Mouse (Mus musculus) neural tube, embryonic 12.5 days (tissue): ENCODE measurements around the gene Pomt2. TPM values are rescaled to one million over a fixed set of nuclear protein-coding genes. Genes with fewer than 3 reads are reported as not detected.

Source experiments
- ATAC-seq: fragments of 200-750 bp; cut with Nextera tagmentation; 2 replicates; pipeline ENCODE4 v1.8.0; 2017; ENCODE audit warnings: low read depth, mild to moderate bottlenecking, moderate TSS enrichment, moderate library complexity; ENCODE audit not compliant: low FRiP score
- H3K27ac ChIP-seq: fragments of 300-500 bp; sonication (generic); 2 replicates; pipeline ENCODE4 v1.5.1; 2016
- H3K27me3 ChIP-seq: fragments of 300-500 bp; sonication (generic); replicated peaks from 2 replicates; pipeline ENCODE4 v1.6.1; 2016; ENCODE audit warnings: mild to moderate bottlenecking
- H3K36me3 ChIP-seq: fragments of 300-500 bp; sonication (generic); 2 replicates; pipeline ENCODE4 v1.6.1; 2016; ENCODE audit warnings: mild to moderate bottlenecking
- H3K4me1 ChIP-seq: fragments of 300-500 bp; sonication (generic); 2 replicates; pipeline ENCODE4 v1.6.1; 2016
- H3K4me2 ChIP-seq: fragments of 300-500 bp; sonication (generic); replicated peaks from 2 replicates; pipeline ENCODE4 v1.6.1; 2016; ENCODE audit warnings: mild to moderate bottlenecking
- H3K4me3 ChIP-seq: fragments of 300-500 bp; sonication (generic); 2 replicates; pipeline ENCODE4 v1.5.1; 2016
- H3K9ac ChIP-seq: fragments of 300-500 bp; sonication (generic); 2 replicates; pipeline ENCODE4 v1.6.1; 2016; ENCODE audit warnings: mild to moderate bottlenecking
- H3K9me3 ChIP-seq: fragments of 300-500 bp; sonication (generic); 2 replicates; pipeline ENCODE4 v1.6.1; 2016; ENCODE audit warnings: mild to moderate bottlenecking
- WGBS: fragments of 180-500 bp; shearing (Covaris S2); methylation state at CpG from one replicate; pipeline ENCODE4 v1.1.7; 2016; 5-methylcytosine and 5-hydroxymethylcytosine counted together
- polyA plus RNA-seq: library from polyadenylated mRNA; unstranded; fragments of >200 nt; fragmentation: Nextera tagmentation; extraction: Ambion mirVana; gene quantifications from 2 replicates; pipeline ENCODE4 v1.2.1, GENCODE M21; 2016

Gene Pomt2
- polyA plus RNA-seq, 1 experiment from 2014 or later: 13.2 TPM

DNA sequence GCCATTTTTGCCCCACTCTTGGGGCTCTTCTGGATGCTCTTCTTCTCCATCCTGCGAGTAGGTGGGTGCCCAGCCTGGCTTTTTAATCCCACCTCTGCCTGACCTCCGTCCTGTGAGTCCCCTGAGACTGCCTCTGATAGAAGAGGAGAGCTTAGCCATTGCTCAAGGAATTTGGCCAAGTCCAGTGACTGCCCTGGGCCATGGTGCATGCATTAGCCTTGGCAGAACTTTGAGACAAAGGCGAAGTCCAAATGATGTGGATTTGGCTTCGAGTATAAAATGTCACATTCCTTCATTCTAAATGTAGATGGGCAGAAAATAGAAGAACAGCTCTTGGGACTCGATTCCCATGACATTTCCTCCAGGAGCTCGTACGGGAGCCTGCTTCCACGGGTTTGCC is 65.0 kb downstream of the Pomt2 start:
- Histone ChIP-seq H3K36me3 (no peaks in the 10 kb centered on the region), H3K4me1 (no peaks in the 10 kb centered on the region), H3K4me2 (no peak overlapping the region), H3K9me3 (no peaks in the 10 kb centered on the region), H3K9ac (no peak overlapping the region), H3K27ac (no peak overlapping the region), H3K27me3 (no peaks in the 10 kb centered on the region; the same call in 1 of the 2 replicates), H3K4me3 (no peak overlapping the region)
- no peak for ATAC-seq
- 86% methylated on average over 8 of the region's 8 CpGs for WGBS

DNA sequence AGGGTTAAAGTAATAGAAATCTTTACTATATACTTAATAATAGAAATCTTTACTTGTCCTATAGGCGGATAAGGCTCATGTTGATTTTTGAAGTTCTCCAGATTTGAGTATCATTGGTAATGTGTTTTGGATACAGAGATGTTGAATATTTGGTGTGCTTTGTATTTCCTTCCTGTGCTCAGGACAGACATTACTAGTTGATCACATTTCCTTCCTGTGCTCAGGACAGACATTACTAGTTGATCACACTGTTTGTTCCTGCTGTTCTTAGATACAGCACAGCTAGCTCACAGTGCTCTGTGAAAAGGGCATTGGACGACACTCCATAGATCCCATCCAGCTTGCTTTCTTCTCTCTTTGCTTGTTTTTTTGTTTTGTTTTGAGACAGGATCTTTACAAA is 71.2 kb downstream of the Pomt2 start:
- no peaks in the 10 kb centered on the region for H3K36me3 ChIP-seq
- no peak overlapping the region for H3K4me3 ChIP-seq
- no peaks in the 10 kb centered on the region for H3K27me3 ChIP-seq
- no peak overlapping the region for H3K4me2 ChIP-seq
- H3K9ac ChIP-seq: no peak overlapping the region
- no peaks in the 10 kb centered on the region for H3K9me3 ChIP-seq
- no peak for ATAC-seq
- H3K27ac ChIP-seq: no peak overlapping the region
- H3K4me1 ChIP-seq: no peaks in the 10 kb centered on the region
- 94% methylated on average over 2 of the region's 2 CpGs for WGBS

- Histone ChIP-seq H3K4me1 (no peaks in the 10 kb centered on the region), H3K27ac (no peak overlapping the region), H3K9ac (no peak overlapping the region), H3K4me2 (no peak overlapping the region), H3K36me3 (no peaks in the 10 kb centered on the region), H3K27me3 (no peaks in the 10 kb centered on the region), H3K4me3 (no peak overlapping the region), H3K9me3 (no peaks in the 10 kb centered on the region)
- WGBS: 73% methylated on average over 5 of the region's 5 CpGs
- ATAC-seq: no peak
Measured at GRCm38 (mm10) chr12:87070520-87070919, 77.2 kb downstream of the Pomt2 start.

GRCm38 (mm10) chr12:87066429-87066828 is 81.3 kb downstream of the Pomt2 start:
- H3K36me3 ChIP-seq: no peaks in the 10 kb centered on the region
- H3K4me3 ChIP-seq: no peak overlapping the region
- H3K27ac ChIP-seq: no peak overlapping the region
- no peak for ATAC-seq
- H3K4me2 ChIP-seq: no peak overlapping the region
- no peaks in the 10 kb centered on the region for H3K27me3 ChIP-seq
- WGBS: 86% methylated on average over 5 of the region's 5 CpGs
- H3K9ac ChIP-seq: no peak overlapping the region
- no peaks in the 10 kb centered on the region for H3K9me3 ChIP-seq
- no peaks in the 10 kb centered on the region for H3K4me1 ChIP-seq

- Histone ChIP-seq H3K36me3 (no peaks in the 10 kb centered on the region), H3K4me1 (no peaks in the 10 kb centered on the region), H3K27ac (no peak overlapping the region), H3K4me2 (no peak overlapping the region), H3K4me3 (no peak overlapping the region), H3K9ac (no peak overlapping the region), H3K27me3 (no peaks in the 10 kb centered on the region), H3K9me3 (no peaks in the 10 kb centered on the region)
- ATAC-seq: no peak
- WGBS: 89% methylated on average over 11 of the region's 11 CpGs
Measured at GRCm38 (mm10) chr12:87065446-87065845, 82.3 kb downstream of the Pomt2 start.

DNA sequence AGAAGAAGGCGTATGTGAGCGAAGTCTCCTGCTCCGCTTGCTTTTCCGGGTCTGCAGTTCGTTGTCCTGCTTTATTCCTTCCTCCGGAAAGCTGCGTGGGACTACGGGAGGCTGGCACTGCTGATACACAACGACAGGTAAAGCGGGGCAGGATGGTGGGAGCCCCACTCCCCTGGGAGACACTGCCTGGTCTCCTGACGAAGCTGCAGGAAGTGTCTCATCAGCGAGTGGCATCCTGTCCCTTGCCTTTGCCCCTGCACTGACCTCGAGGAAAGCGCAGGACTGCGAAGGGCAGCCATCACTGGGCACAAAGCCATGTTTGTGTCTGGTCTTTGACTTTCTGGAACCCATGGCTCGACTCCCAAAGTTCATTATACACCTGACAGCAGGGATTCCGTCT is 90.7 kb downstream of the Pomt2 start:
- Histone ChIP-seq H3K36me3 (no peaks in the 10 kb centered on the region), H3K27ac (no peak overlapping the region), H3K4me3 (no peak overlapping the region), H3K4me1 (no peaks in the 10 kb centered on the region), H3K9me3 (no peaks in the 10 kb centered on the region), H3K4me2 (no peak overlapping the region), H3K27me3 (peaks cover 14% of the 10 kb centered on the region; the same call in 1 of the 2 replicates), H3K9ac (no peak overlapping the region)
- WGBS: 71% methylated on average over 17 of the region's 17 CpGs
- no peak for ATAC-seq

Other genes starting within 250 kb of the Pomt2 start
- gene Cipc, start 200.9 kb downstream of the Pomt2 start, polyA plus RNA-seq: 41.5 and 43.0 TPM in 2 replicates
- gene Zdhhc22, start 157.5 kb downstream of the Pomt2 start, polyA plus RNA-seq: 7.4 and 9.7 TPM in 2 replicates
- 2.7 and 2.8 TPM in 2 replicates for gene Tmem63c, start 126.6 kb downstream of the Pomt2 start, polyA plus RNA-seq
- gene Ngb, start 45.4 kb downstream of the Pomt2 start, polyA plus RNA-seq: 0.49 and 0.60 TPM in 2 replicates
- 24.6 and 29.7 TPM in 2 replicates for gene Gstz1, start 803 bp downstream of the Pomt2 start, polyA plus RNA-seq
- 1.8 and 2.4 TPM in 2 replicates for gene Samd15, start 51.8 kb upstream of the Pomt2 start, polyA plus RNA-seq
- 4.4 and 4.9 TPM in 2 replicates for gene Tmed8, start 52.5 kb upstream of the Pomt2 start, polyA plus RNA-seq
- gene Noxred1, start 90.8 kb upstream of the Pomt2 start, polyA plus RNA-seq: 1.6 and 1.9 TPM in 2 replicates
- gene Vipas39, start 118.3 kb upstream of the Pomt2 start, polyA plus RNA-seq: 62.0 and 62.8 TPM in 2 replicates
- gene Ahsa1, start 118.5 kb upstream of the Pomt2 start, polyA plus RNA-seq: 196 and 197 TPM in 2 replicates
- gene Ism2, start 151.7 kb upstream of the Pomt2 start, polyA plus RNA-seq: 0.32 and 0.54 TPM in 2 replicates
- 65.0 and 66.3 TPM in 2 replicates for gene Sptlc2, start 240.4 kb upstream of the Pomt2 start, polyA plus RNA-seq